Mouse (Mus musculus) bone marrow, adult 2 months (tissue): ENCODE measurements around the gene Pdzrn3. TPM values are rescaled to one million over a fixed set of nuclear protein-coding genes. Genes with fewer than 3 reads are reported as not detected.
A peak's percentile ranks its signal among the peaks of the same experiment; 100 is the strongest.

Experiments used
- H3K27ac ChIP-seq: fragments of 200-500 bp; 2 replicates; pipeline ENCODE4 v1.5.1; 2012; ENCODE audit warnings: low read depth, mild to moderate bottlenecking, control low read depth, inconsistent platforms, low read length; ENCODE audit not compliant: control insufficient read depth, poor library complexity, insufficient read depth
- H3K4me1 ChIP-seq: fragments of 200-500 bp; 2 replicates; pipeline ENCODE4 v1.6.1; 2011; ENCODE audit warnings: low read length; ENCODE audit not compliant: control insufficient read depth, insufficient read depth
- H3K4me3 ChIP-seq: fragments of 200-500 bp; replicated peaks from 2 replicates; pipeline ENCODE3; 2011; ENCODE audit warnings: mild to moderate bottlenecking, low read depth, low read length, control low read depth; ENCODE audit not compliant: control insufficient read depth
- CTCF ChIP-seq: fragments of 200-500 bp; IDR thresholded peaks from 2 replicates; pipeline ENCODE4 v1.5.1; 2011; ENCODE audit warnings: low read length, control low read depth; ENCODE audit not compliant: control insufficient read depth, insufficient read depth
- POLR2A ChIP-seq: fragments of 200-500 bp; IDR thresholded peaks from 2 replicates; pipeline ENCODE4 v1.6.1; 2011; ENCODE audit warnings: low read depth, mild to moderate bottlenecking, control low read depth, low read length, borderline replicate concordance; ENCODE audit not compliant: control insufficient read depth
- WGBS: fragments of 180-500 bp; shearing (Covaris S2); methylation state at CpG from one replicate; pipeline ENCODE4 v1.1.7; 2018; 5-methylcytosine and 5-hydroxymethylcytosine counted together
- polyA plus RNA-seq: library from polyadenylated mRNA; stranded (reverse); fragments of >200 nt; gene quantifications from 2 replicates; pipeline ENCODE4 v1.2.4, GENCODE M21; 2011; ENCODE audit warnings: low replicate concordance; ENCODE audit not compliant: missing spikeins, insufficient read depth, insufficient read length

Pdzrn3 gene
- polyA plus RNA-seq, 1 experiment: 1.8 TPM

GRCm38 (mm10) chr6:101274846-101275245 is 102.9 kb downstream of the Pdzrn3 start:
- Histone ChIP-seq H3K4me3 (no peak overlapping the region), H3K27ac (no peak overlapping the region), H3K4me1 (peaks cover 1% of the 10 kb centered on the region; the same call in 1 of the 2 replicates)
- 86% methylated on average over 2 of the region's 2 CpGs for WGBS
- no peak for TF ChIP-seq CTCF

DNA sequence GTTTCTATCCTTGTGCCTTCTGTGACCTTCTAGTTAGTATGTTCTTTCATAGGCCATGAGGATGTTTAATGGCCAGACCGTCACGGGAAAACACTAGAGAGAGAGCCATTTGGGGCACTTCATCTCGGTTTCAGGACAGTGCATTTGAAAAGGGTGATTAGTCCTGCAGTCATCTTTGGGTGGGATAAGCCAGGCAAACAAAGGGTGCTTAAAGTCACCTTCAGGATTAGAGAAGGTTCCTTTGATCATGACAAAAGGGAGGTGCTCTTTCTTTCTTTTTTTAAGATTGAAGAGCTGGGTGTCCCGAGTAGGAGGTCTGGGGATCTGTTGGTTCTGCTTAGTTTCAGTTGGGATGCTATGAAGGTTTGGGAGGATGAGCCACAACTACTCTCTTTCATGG is 105.4 kb downstream of the Pdzrn3 start:
- no peak for TF ChIP-seq POLR2A
- no peak for TF ChIP-seq CTCF
- 82% methylated on average over 4 of the region's 4 CpGs for WGBS
- Histone ChIP-seq H3K27ac (peak overlapping the region; percentile 84; the same call in 1 of the 2 replicates), H3K4me3 (peak overlapping the region; percentile 59), H3K4me1 (peaks cover 1% of the 10 kb centered on the region; the same call in 1 of the 2 replicates)

GRCm38 (mm10) chr6:101271378-101272135 is 106.1 kb downstream of the Pdzrn3 start:
- Histone ChIP-seq H3K4me1 (peaks cover 1% of the 10 kb centered on the region; the same call in 1 of the 2 replicates), H3K4me3 (peak overlapping the region; percentile 59), H3K27ac (peak overlapping the region; percentile 84)
- TF ChIP-seq CTCF: no peak
- WGBS: 71% methylated on average over 15 of the region's 15 CpGs

GRCm38 (mm10) chr6:101270095-101270826 is 107.4 kb downstream of the Pdzrn3 start:
- 53% methylated on average over 7 of the region's 7 CpGs for WGBS

GRCm38 (mm10) chr6:101269335-101270094 is 108.2 kb downstream of the Pdzrn3 start:
- 33% methylated on average over 10 of the region's 10 CpGs for WGBS
- TF ChIP-seq CTCF (no peak), POLR2A (no peak)
- peaks cover 1% of the 10 kb centered on the region; the same call in 1 of the 2 replicates for H3K4me1 ChIP-seq
- H3K27ac ChIP-seq: peak overlapping the region; percentile 1; the same call in 1 of the 2 replicates
- no peak overlapping the region for H3K4me3 ChIP-seq

More at GRCm38 (mm10) chr6:101270095-101270826, 107.4 kb downstream of the Pdzrn3 start:
- TF ChIP-seq POLR2A (no peak), CTCF (no peak)
- Histone ChIP-seq H3K4me3 (no peak overlapping the region), H3K4me1 (peaks cover 1% of the 10 kb centered on the region; the same call in 1 of the 2 replicates), H3K27ac (peak overlapping the region; percentile 31)

DNA sequence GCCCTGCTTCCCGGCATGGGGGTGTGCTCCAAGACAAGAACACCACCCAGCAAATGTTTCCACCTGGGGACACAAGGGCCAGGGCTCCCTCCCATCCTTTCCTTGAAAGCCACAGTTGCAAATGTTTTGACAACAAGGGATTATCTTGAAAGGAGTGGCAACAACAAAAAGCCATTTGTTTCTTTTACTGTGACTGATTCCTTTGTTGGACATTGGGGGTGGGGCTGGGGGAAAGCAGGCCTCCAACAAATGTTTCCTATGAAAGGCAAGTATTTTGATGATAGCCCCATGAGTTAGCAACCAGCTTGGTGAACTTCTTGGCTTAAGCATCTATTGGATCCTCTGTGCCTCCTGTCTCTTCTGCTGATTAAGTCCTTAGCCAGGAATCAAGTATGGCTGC is 109.4 kb downstream of the Pdzrn3 start:
- no peak overlapping the region for H3K4me3 ChIP-seq
- WGBS: 97% methylated on average over 1 of the region's 1 CpGs
- no peak overlapping the region for H3K27ac ChIP-seq
- TF ChIP-seq POLR2A: no peak
- no peak for TF ChIP-seq CTCF
- H3K4me1 ChIP-seq: peaks cover 1% of the 10 kb centered on the region; the same call in 1 of the 2 replicates

GRCm38 (mm10) chr6:101266787-101267186 is 110.9 kb downstream of the Pdzrn3 start:
- WGBS: 26% methylated on average over 1 of the region's 1 CpGs
- TF ChIP-seq CTCF (peak; percentile 50), POLR2A (no peak)

GRCm38 (mm10) chr6:101263544-101263943 is 114.2 kb downstream of the Pdzrn3 start:
- TF ChIP-seq POLR2A (no peak), CTCF (no peak)
- 84% methylated on average over 4 of the region's 4 CpGs for WGBS
- Histone ChIP-seq H3K27ac (no peak overlapping the region), H3K4me3 (no peak overlapping the region), H3K4me1 (no peaks in the 10 kb centered on the region)

More at GRCm38 (mm10) chr6:101266787-101267186, 110.9 kb downstream of the Pdzrn3 start:
- no peak overlapping the region for H3K4me3 ChIP-seq
- peaks cover 1% of the 10 kb centered on the region; the same call in 1 of the 2 replicates for H3K4me1 ChIP-seq
- H3K27ac ChIP-seq: no peak overlapping the region

DNA sequence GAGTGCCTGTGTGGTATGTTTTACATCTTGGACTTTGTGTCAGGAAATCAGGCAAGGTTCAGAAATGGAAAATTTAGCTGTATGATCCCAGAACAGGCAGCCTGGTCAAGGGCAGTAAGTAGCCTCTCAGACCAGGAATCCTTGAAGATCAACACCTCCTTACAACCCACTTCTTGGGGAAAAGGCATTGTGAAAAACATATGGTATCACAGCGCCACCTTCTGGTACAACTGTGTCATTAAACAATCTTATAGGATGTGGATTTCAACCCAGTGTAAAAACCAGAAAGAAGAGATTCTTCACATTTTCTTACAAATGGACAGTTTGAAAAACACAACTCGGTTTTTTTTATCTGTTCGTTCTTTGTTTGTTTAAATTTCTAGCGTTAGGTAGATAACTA is 116.2 kb downstream of the Pdzrn3 start:
- TF ChIP-seq POLR2A (no peak), CTCF (no peak)
- Histone ChIP-seq H3K4me3 (no peak overlapping the region), H3K4me1 (no peaks in the 10 kb centered on the region), H3K27ac (no peak overlapping the region)
- 8% methylated on average over 4 of the region's 4 CpGs for WGBS
